Mouse (Mus musculus): ENCODE results near the gene Galns. TPM values are rescaled to one million over a fixed set of nuclear protein-coding genes. Genes with fewer than 3 reads are reported as not detected.

Gene Galns
- 5.4 and 6.1 TPM in 2 replicates for polyA plus RNA-seq (2015; fragmentation: Nextera tagmentation; extraction: Ambion mirVana)

- Histone ChIP-seq H3K9me3 (no peaks in the 10 kb centered on the region), H3K27me3 (no peaks in the 10 kb centered on the region), H3K9ac (peak within 1 kb of the TSS; percentile 85), H3K4me1 (replicated peaks) (peaks cover 24% of the 10 kb centered on the region), H3K4me2 (peak within 1 kb of the TSS; percentile 88), H3K4me3 (peak within 1 kb of the TSS; percentile 77), H3K36me3 (peaks cover 22% of the 10 kb centered on the region), H3K27ac (peak within 1 kb of the TSS; percentile 88)
- peak; percentile 97 for ATAC-seq (ENCODE audit: low FRiP score)
- WGBS, result under 1% methylated on average over 57 of the region's 57 CpGs
Measured at GRCm38 (mm10) chr8:122611295-122612133, at the start of gene Galns, which contains the start of gene Trappc2l. Galns (minus strand) TSS chr8:122611463. Trappc2l (plus strand) TSS chr8:122611640.

GRCm38 (mm10) chr8:122660022-122660421 is 48.8 kb upstream of the Galns start:
- Histone ChIP-seq H3K27me3 (no peaks in the 10 kb centered on the region), H3K27ac (no peak overlapping the region), H3K36me3 (no peaks in the 10 kb centered on the region), H3K9me3 (no peaks in the 10 kb centered on the region), H3K4me2 (no peak overlapping the region), H3K4me3 (no peak overlapping the region), H3K4me1 (replicated peaks) (peaks cover 95% of the 10 kb centered on the region), H3K9ac (no peak overlapping the region)
- no peak for ATAC-seq (ENCODE audit: low FRiP score)
- 60% methylated on average over 2 of the region's 2 CpGs for WGBS

GRCm38 (mm10) chr8:122658807-122659160 is 47.5 kb upstream of the Galns start:
- no peaks in the 10 kb centered on the region for H3K27me3 ChIP-seq
- H3K4me2 ChIP-seq, result no peak overlapping the region
- H3K9ac ChIP-seq, result no peak overlapping the region
- no peak overlapping the region for H3K4me3 ChIP-seq
- H3K36me3 ChIP-seq, result no peaks in the 10 kb centered on the region
- H3K9me3 ChIP-seq, result no peaks in the 10 kb centered on the region
- no peak overlapping the region for H3K27ac ChIP-seq
- no peak for ATAC-seq (ENCODE audit: low FRiP score)
- WGBS, result 72% methylated on average over 9 of the region's 9 CpGs
- H3K4me1 ChIP-seq (replicated peaks), result peaks cover 95% of the 10 kb centered on the region

GRCm38 (mm10) chr8:122658149-122658806 is 47.0 kb upstream of the Galns start:
- no peak overlapping the region for H3K4me2 ChIP-seq
- H3K27ac ChIP-seq, result peak overlapping the region; percentile 19; the same call in 1 of the 2 replicates
- H3K9me3 ChIP-seq, result no peaks in the 10 kb centered on the region
- H3K4me1 ChIP-seq (replicated peaks), result peaks cover 95% of the 10 kb centered on the region
- WGBS, result 70% methylated on average over 10 of the region's 10 CpGs
- no peak overlapping the region for H3K9ac ChIP-seq
- ATAC-seq (ENCODE audit: low FRiP score), result no peak
- H3K27me3 ChIP-seq, result no peaks in the 10 kb centered on the region
- H3K4me3 ChIP-seq, result no peak overlapping the region
- no peaks in the 10 kb centered on the region for H3K36me3 ChIP-seq

GRCm38 (mm10) chr8:122656056-122656999 is 45.1 kb upstream of the Galns start:
- Histone ChIP-seq H3K27ac (peak overlapping the region; percentile 3; the same call in 1 of the 2 replicates), H3K9ac (no peak overlapping the region), H3K27me3 (no peaks in the 10 kb centered on the region), H3K4me3 (no peak overlapping the region), H3K36me3 (no peaks in the 10 kb centered on the region), H3K4me1 (replicated peaks) (peaks cover 93% of the 10 kb centered on the region), H3K4me2 (no peak overlapping the region), H3K9me3 (no peaks in the 10 kb centered on the region)
- ATAC-seq (ENCODE audit: low FRiP score), result no peak
- 82% methylated on average over 13 of the region's 13 CpGs for WGBS

- H3K4me1 ChIP-seq (replicated peaks), result peaks cover 95% of the 10 kb centered on the region
- WGBS, result 46% methylated on average over 7 of the region's 7 CpGs
- ATAC-seq (ENCODE audit: low FRiP score), result no peak
Measured at GRCm38 (mm10) chr8:122654768-122655167, 43.5 kb upstream of the Galns start.

GRCm38 (mm10) chr8:122652643-122653042 is 41.4 kb upstream of the Galns start:
- peaks cover 74% of the 10 kb centered on the region for H3K4me1 ChIP-seq (replicated peaks)
- 74% methylated on average over 6 of the region's 6 CpGs for WGBS
- no peak overlapping the region for H3K27ac ChIP-seq
- no peak for ATAC-seq (ENCODE audit: low FRiP score)
- no peak overlapping the region for H3K4me2 ChIP-seq
- peaks cover 27% of the 10 kb centered on the region for H3K36me3 ChIP-seq
- no peak overlapping the region for H3K9ac ChIP-seq
- H3K4me3 ChIP-seq, result no peak overlapping the region
- H3K9me3 ChIP-seq, result no peaks in the 10 kb centered on the region
- no peaks in the 10 kb centered on the region for H3K27me3 ChIP-seq

More at GRCm38 (mm10) chr8:122654768-122655167, 43.5 kb upstream of the Galns start:
- Histone ChIP-seq H3K4me3 (no peak overlapping the region), H3K9ac (no peak overlapping the region), H3K4me2 (no peak overlapping the region), H3K36me3 (peaks cover 6% of the 10 kb centered on the region), H3K9me3 (no peaks in the 10 kb centered on the region), H3K27ac (0 out of 2 replicates have a peak overlapping the region, but pooled peaks have one; percentile 42), H3K27me3 (no peaks in the 10 kb centered on the region)

- no peak; the same call in 1 of the 2 replicates for ATAC-seq (ENCODE audit: low FRiP score)
- WGBS, result 53% methylated on average over 16 of the region's 16 CpGs
- no peaks in the 10 kb centered on the region for H3K27me3 ChIP-seq
- no peak overlapping the region for H3K4me2 ChIP-seq
- peaks cover 38% of the 10 kb centered on the region for H3K36me3 ChIP-seq
- H3K9me3 ChIP-seq, result no peaks in the 10 kb centered on the region
- H3K4me1 ChIP-seq (replicated peaks), result peaks cover 63% of the 10 kb centered on the region
- peak overlapping the region; percentile 64 for H3K27ac ChIP-seq
- H3K9ac ChIP-seq, result no peak overlapping the region; the same call in 1 of the 2 replicates
- no peak overlapping the region for H3K4me3 ChIP-seq
Measured at GRCm38 (mm10) chr8:122651326-122651921, 40.2 kb upstream of the Galns start.

- no peak for ATAC-seq (ENCODE audit: low FRiP score)
- Histone ChIP-seq H3K4me1 (replicated peaks) (peaks cover 33% of the 10 kb centered on the region), H3K4me3 (no peak overlapping the region), H3K27me3 (no peaks in the 10 kb centered on the region), H3K9ac (no peak overlapping the region), H3K9me3 (no peaks in the 10 kb centered on the region), H3K27ac (no peak overlapping the region), H3K36me3 (peaks cover 68% of the 10 kb centered on the region), H3K4me2 (no peak overlapping the region)
- 80% methylated on average over 15 of the region's 15 CpGs for WGBS
Measured at GRCm38 (mm10) chr8:122648192-122648970, 37.1 kb upstream of the Galns start.

- no peak for ATAC-seq (ENCODE audit: low FRiP score)
- Histone ChIP-seq H3K27ac (no peak overlapping the region), H3K4me3 (no peak overlapping the region), H3K4me1 (replicated peaks) (peaks cover 19% of the 10 kb centered on the region), H3K9ac (no peak overlapping the region), H3K27me3 (no peaks in the 10 kb centered on the region), H3K4me2 (no peak overlapping the region), H3K9me3 (no peaks in the 10 kb centered on the region), H3K36me3 (peaks cover 87% of the 10 kb centered on the region)
- 91% methylated on average over 16 of the region's 16 CpGs for WGBS
Measured at GRCm38 (mm10) chr8:122646337-122646736, 35.1 kb upstream of the Galns start.

All from hindbrain, embryonic 13.5 days (tissue).